Mouse (Mus musculus) lung, adult 2 months (tissue): ENCODE measurements around the gene Olfr60.

Experiments used
- CTCF ChIP-seq: fragments of 200-500 bp; IDR thresholded peaks from 2 replicates; pipeline ENCODE4 v1.5.1; 2011; ENCODE audit warnings: mild to moderate bottlenecking, low read length, control low read depth; ENCODE audit not compliant: insufficient read depth
- POLR2A ChIP-seq: fragments of 200-500 bp; IDR thresholded peaks from 2 replicates; pipeline ENCODE4 v1.6.1; 2011; ENCODE audit warnings: low read depth, mild to moderate bottlenecking, control low read depth, low read length, borderline replicate concordance; ENCODE audit errors: extremely low read depth

DNA sequence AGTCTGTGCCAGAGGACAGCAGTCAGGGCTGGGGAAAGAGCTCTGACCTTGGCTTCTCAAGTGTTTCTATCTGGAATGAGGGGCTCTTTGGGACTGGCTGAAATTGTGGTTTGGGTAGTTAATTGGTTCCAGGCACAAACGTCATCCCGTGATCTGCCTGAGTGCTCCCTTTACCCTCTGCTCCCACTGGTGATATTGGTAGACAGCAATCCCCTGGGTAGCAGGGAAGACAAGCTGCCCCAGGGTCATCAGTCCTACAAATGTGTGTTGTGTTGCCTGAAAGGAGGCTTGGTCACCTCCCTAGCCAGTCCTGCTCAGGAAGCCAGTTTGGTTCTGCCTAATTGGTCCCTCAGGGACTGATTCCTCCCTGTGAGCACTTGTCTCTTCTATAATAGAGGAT is 27.8 kb downstream of the Olfr60 start, which contains the start of gene Olfr527:
- TF ChIP-seq CTCF: no peak
- TF ChIP-seq POLR2A: no peak
